Mouse (Mus musculus) liver, adult 2 months (tissue): ENCODE data around the gene Psat1. TPM values are rescaled to one million over a fixed set of nuclear protein-coding genes. Genes with fewer than 3 reads are reported as not detected.

Experiments
- DNase-seq: peaks from one replicate; pipeline ENCODE4 v3.0.0-alpha.2; 2011; ENCODE audit warnings: low read depth, low spot score; ENCODE audit errors: extremely low read depth
- H3K27ac ChIP-seq: fragments of 200-500 bp; replicated peaks from 2 replicates; pipeline ENCODE4 v1.5.1; 2012; ENCODE audit warnings: low read depth, mild to moderate bottlenecking, control low read depth, inconsistent platforms, low read length; ENCODE audit not compliant: insufficient read depth
- H3K27me3 ChIP-seq: fragments of 200-500 bp; 2 replicates; pipeline ENCODE4 v1.6.1; 2012; ENCODE audit warnings: mild to moderate bottlenecking, moderate library complexity, low read length, inconsistent platforms; ENCODE audit not compliant: control insufficient read depth, insufficient read depth
- H3K36me3 ChIP-seq: fragments of 200-500 bp; 2 replicates; pipeline ENCODE4 v1.6.1; 2012; ENCODE audit warnings: low read length, inconsistent platforms; ENCODE audit not compliant: control insufficient read depth, insufficient read depth
- H3K4me1 ChIP-seq: fragments of 200-500 bp; 2 replicates; pipeline ENCODE4 v1.6.1; 2011; ENCODE audit warnings: low read length; ENCODE audit not compliant: control insufficient read depth, insufficient read depth
- H3K4me3 ChIP-seq: fragments of 200-500 bp; 2 replicates; pipeline ENCODE4 v1.5.1; 2011; ENCODE audit warnings: low read depth, mild to moderate bottlenecking, control low read depth, low read length, moderate library complexity; ENCODE audit not compliant: insufficient read depth
- H3K79me2 ChIP-seq: fragments of 200-500 bp; 2 replicates; pipeline ENCODE4 v1.6.1; 2012; ENCODE audit warnings: inconsistent platforms, mild to moderate bottlenecking, low read length, moderate library complexity; ENCODE audit not compliant: control insufficient read depth, insufficient read depth
- H3K9ac ChIP-seq: fragments of 200-500 bp; 2 replicates; pipeline ENCODE4 v1.6.1; 2012; ENCODE audit warnings: low read depth, mild to moderate bottlenecking, control low read depth, inconsistent platforms, low read length
- CTCF ChIP-seq: fragments of 200-500 bp; IDR thresholded peaks from 2 replicates; pipeline ENCODE4 v1.5.1; 2011; ENCODE audit warnings: low read depth, low read length, control low read depth
- POLR2A ChIP-seq: fragments of 200-500 bp; IDR thresholded peaks from 2 replicates; pipeline ENCODE4 v1.6.1; 2011; ENCODE audit warnings: low read length, control low read depth; ENCODE audit not compliant: insufficient read depth; ENCODE audit errors: extremely low read depth
- WGBS: fragments of 180-500 bp; shearing (Covaris S2); methylation state at CpG from one replicate; pipeline ENCODE4 v1.1.7; 2018; 5-methylcytosine and 5-hydroxymethylcytosine counted together
- polyA plus RNA-seq: library from polyadenylated mRNA; depleted of rRNA; stranded (reverse); fragments of >200 nt; gene quantifications from 2 replicates; pipeline ENCODE4 v1.2.3, GENCODE M21; 2012; rRNA removed
- total RNA-seq: library from RNA; depleted of rRNA; stranded (reverse); fragments of >200 nt; gene quantifications from 2 replicates; pipeline ENCODE4 v1.2.3, GENCODE M21; 2014; rRNA removed

Gene Psat1
- 0.74 and 2.0 TPM in 2 replicates for total RNA-seq
- polyA plus RNA-seq: 0.20 and 0.21 TPM in 2 replicates

GRCm38 (mm10) chr19:15947237-15947636 is at the start of gene Psat1:
Gene Psat1, minus strand, starts transcription at chr19:15947337.
- TF ChIP-seq POLR2A (no peak), CTCF (no peak)

GRCm38 (mm10) chr19:15990102-15990501 is 43.0 kb upstream of the Psat1 start:
- Histone ChIP-seq H3K36me3 (no peaks in the 10 kb centered on the region), H3K9ac (no peak overlapping the region), H3K79me2 (no peaks in the 10 kb centered on the region), H3K4me3 (no peak overlapping the region), H3K4me1 (no peaks in the 10 kb centered on the region; the same call in 1 of the 2 replicates), H3K27me3 (no peaks in the 10 kb centered on the region), H3K27ac (no peak overlapping the region)
- WGBS: 70% methylated on average over 1 of the region's 1 CpGs
- DNase-seq: no peak
- no peak for TF ChIP-seq POLR2A
- no peak for TF ChIP-seq CTCF

More at GRCm38 (mm10) chr19:15947237-15947636, at the start of gene Psat1:
- H3K9ac ChIP-seq: no peak within 1 kb of the TSS
- DNase-seq: no peak
- H3K79me2 ChIP-seq: no peaks in the 10 kb centered on the region
- no peaks in the 10 kb centered on the region for H3K27me3 ChIP-seq
- no peak within 1 kb of the TSS for H3K27ac ChIP-seq
- H3K36me3 ChIP-seq: no peaks in the 10 kb centered on the region
- no peaks in the 10 kb centered on the region for H3K4me1 ChIP-seq
- H3K4me3 ChIP-seq: no peak within 1 kb of the TSS
- 87% methylated on average over 7 of the region's 7 CpGs for WGBS

GRCm38 (mm10) chr19:15985172-15985713 is 38.1 kb upstream of the Psat1 start:
- Histone ChIP-seq H3K4me1 (no peaks in the 10 kb centered on the region; the same call in 1 of the 2 replicates), H3K4me3 (peak overlapping the region; percentile 83), H3K79me2 (no peaks in the 10 kb centered on the region), H3K27me3 (no peaks in the 10 kb centered on the region), H3K9ac (no peak overlapping the region), H3K27ac (no peak overlapping the region), H3K36me3 (no peaks in the 10 kb centered on the region)
- DNase-seq: no peak
- TF ChIP-seq POLR2A (no peak), CTCF (no peak)
- WGBS: 28% methylated on average over 10 of the region's 10 CpGs

GRCm38 (mm10) chr19:15984449-15985171 is 37.5 kb upstream of the Psat1 start, which contains the start of gene Cep78:
Gene Cep78, minus strand, starts transcription at chr19:15984989.
- TF ChIP-seq POLR2A: peak; percentile 34; the same call in 1 of the 2 replicates
- TF ChIP-seq CTCF: no peak
- Histone ChIP-seq H3K9ac (peak within 1 kb of the TSS; percentile 87), H3K27me3 (no peaks in the 10 kb centered on the region), H3K4me1 (no peaks in the 10 kb centered on the region; the same call in 1 of the 2 replicates), H3K27ac (no peak within 1 kb of the TSS; the same call in 1 of the 2 replicates), H3K4me3 (peak within 1 kb of the TSS; percentile 83), H3K79me2 (no peaks in the 10 kb centered on the region), H3K36me3 (no peaks in the 10 kb centered on the region)
- under 1% methylated on average over 88 of the region's 88 CpGs for WGBS
- DNase-seq: peak; percentile 67

GRCm38 (mm10) chr19:15983739-15984344 is 36.7 kb upstream of the Psat1 start:
- Histone ChIP-seq H3K27me3 (no peaks in the 10 kb centered on the region), H3K4me1 (no peaks in the 10 kb centered on the region; the same call in 1 of the 2 replicates), H3K79me2 (no peaks in the 10 kb centered on the region), H3K9ac (no peak overlapping the region), H3K4me3 (no peak overlapping the region), H3K27ac (no peak overlapping the region), H3K36me3 (no peaks in the 10 kb centered on the region)
- WGBS: 55% methylated on average over 15 of the region's 15 CpGs
- TF ChIP-seq CTCF: no peak
- no peak for TF ChIP-seq POLR2A
- no peak for DNase-seq
